Mouse (Mus musculus): ENCODE measurements around the gene Atp11a. TPM values are rescaled to one million over a fixed set of nuclear protein-coding genes. Genes with fewer than 3 reads are reported as not detected.
A peak's percentile ranks its signal among the peaks of the same experiment; 100 is the strongest.

Gene Atp11a
- polyA plus RNA-seq, 1 experiment from 2014 or later = 1.0 TPM

DNA sequence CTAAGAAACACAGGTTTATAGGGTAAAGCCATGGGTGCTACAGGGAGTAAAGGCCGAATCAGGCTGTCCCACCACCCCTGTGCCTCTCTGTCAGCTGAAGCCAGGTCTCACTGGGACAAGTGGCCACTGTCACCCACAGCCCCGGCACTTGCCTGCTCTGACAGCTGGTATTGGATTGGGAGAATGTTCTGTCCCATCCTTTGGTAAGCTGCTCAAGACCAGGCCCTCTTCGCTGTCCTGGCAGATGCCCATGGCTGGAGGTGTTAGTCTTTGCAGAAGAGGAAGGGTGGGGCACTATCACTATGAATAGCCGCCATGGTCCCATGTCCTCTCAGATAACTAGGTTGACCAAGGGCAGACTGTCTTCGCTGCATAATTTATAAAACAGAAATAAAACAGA is 76.8 kb downstream of the Atp11a start:
- Histone ChIP-seq H3K9ac (no peak overlapping the region), H3K4me3 (replicated peaks) (no peak overlapping the region), H3K9me3 (replicated peaks) (no peaks in the 10 kb centered on the region), H3K4me1 (replicated peaks) (no peaks in the 10 kb centered on the region), H3K27ac (no peak overlapping the region), H3K27me3 (peaks cover 81% of the 10 kb centered on the region), H3K4me2 (no peak overlapping the region), H3K36me3 (no peaks in the 10 kb centered on the region)
- no peak for DNase-seq
- WGBS (ENCODE audit: insufficient replicate concordance) = 66% methylated on average over 5 of the region's 5 CpGs
- ATAC-seq (ENCODE audit: low read depth) = no peak

DNA sequence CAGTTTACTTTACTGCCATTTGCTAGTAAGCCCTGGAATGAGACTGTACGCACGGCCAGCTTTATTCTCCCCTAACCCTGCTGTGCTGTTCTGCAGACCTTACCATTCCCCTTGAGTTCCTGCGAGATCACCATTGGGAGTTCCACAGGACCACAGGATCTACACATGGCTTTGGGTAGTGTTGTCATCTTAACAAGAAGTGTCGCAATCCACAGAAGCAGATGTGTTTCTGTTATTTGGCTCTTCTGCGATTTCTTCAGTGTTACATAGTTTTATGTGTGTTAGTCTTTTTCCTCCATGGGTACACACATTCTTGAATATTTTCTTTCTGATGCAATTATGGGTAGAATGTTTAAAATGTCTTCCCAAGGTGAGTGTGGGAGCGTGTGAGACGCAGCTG is 84.0 kb downstream of the Atp11a start:
- Histone ChIP-seq H3K4me3 (replicated peaks) (no peak overlapping the region), H3K27ac (no peak overlapping the region), H3K36me3 (no peaks in the 10 kb centered on the region), H3K4me1 (replicated peaks) (no peaks in the 10 kb centered on the region), H3K9ac (no peak overlapping the region), H3K9me3 (replicated peaks) (no peaks in the 10 kb centered on the region), H3K4me2 (no peak overlapping the region), H3K27me3 (peaks cover 73% of the 10 kb centered on the region)
- ATAC-seq (ENCODE audit: low read depth) (no peak), DNase-seq (no peak)
- WGBS (ENCODE audit: insufficient replicate concordance) = 75% methylated on average over 7 of the region's 7 CpGs

DNA sequence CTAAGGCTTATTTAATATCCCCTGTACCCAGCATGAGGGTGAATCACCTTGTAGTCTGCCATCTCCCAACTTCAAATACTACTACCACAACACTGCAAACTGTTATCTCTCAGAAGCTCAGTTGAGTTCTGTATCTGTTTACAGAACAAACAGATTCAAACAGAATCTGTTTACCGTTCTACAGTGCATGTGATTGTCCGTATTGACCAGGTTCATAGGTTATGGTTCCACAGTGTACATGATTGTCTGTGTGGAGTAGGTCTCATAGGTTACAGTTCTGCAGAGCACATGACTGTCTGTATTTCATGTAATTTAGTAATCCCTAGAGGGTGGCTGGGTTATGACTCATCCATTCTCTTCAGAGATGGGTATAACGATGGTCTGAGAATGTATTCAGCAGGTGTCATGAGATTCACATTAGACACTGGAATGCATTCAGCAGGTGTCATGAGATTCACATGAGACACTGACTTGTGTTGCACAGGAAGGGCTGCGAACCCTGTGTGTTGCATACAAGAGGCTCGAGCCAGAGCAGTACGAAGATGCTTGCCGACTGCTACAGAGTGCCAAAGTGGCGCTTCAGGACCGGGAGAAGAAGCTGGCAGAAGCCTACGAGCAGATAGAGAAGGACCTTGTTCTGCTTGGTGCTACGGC is 85.7 kb downstream of the Atp11a start:
- Histone ChIP-seq H3K27ac (no peak overlapping the region), H3K9me3 (replicated peaks) (no peaks in the 10 kb centered on the region), H3K4me2 (no peak overlapping the region), H3K36me3 (no peaks in the 10 kb centered on the region), H3K27me3 (peaks cover 75% of the 10 kb centered on the region), H3K9ac (no peak overlapping the region), H3K4me1 (replicated peaks) (no peaks in the 10 kb centered on the region), H3K4me3 (replicated peaks) (no peak overlapping the region)
- 73% methylated on average over 11 of the region's 11 CpGs for WGBS (ENCODE audit: insufficient replicate concordance)
- ATAC-seq (ENCODE audit: low read depth) (peak; percentile 54; the same call in 1 of the 2 replicates), DNase-seq (no peak)

DNA sequence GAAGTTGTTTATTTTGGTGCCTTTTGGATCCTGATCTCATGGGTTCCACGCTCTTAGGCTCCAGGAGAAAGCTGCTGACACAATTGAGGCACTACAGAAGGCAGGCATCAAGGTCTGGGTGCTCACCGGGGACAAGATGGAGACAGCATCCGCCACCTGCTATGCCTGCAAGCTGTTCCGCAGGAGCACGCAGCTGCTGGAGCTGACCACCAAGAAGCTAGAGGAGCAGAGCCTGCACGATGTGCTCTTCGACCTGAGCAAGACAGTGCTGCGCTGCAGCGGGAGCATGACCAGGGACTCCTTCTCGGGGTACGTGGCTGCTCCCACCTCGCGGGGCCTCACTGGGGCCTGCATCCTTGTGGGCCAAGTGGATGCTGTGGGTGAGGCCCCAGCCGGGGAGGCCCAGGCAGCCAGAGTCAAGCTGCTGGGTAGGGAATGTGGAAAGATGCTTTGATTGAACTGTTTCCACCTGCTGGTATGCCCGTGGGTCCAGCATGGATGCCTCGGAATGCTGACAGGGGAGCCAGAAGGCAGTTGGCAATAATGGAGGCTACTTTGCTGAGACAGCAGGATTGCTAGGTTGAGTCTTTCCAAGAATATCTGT is 87.6 kb downstream of the Atp11a start:
- Histone ChIP-seq H3K4me2 (no peak overlapping the region), H3K27ac (no peak overlapping the region), H3K9ac (no peak overlapping the region), H3K4me3 (replicated peaks) (no peak overlapping the region), H3K4me1 (replicated peaks) (no peaks in the 10 kb centered on the region), H3K27me3 (peaks cover 76% of the 10 kb centered on the region), H3K9me3 (replicated peaks) (no peaks in the 10 kb centered on the region), H3K36me3 (0 out of 2 replicates have a peak, but pooled peaks cover 4% of the 10 kb centered on the region)
- ATAC-seq (ENCODE audit: low read depth) (no peak), DNase-seq (no peak)
- WGBS (ENCODE audit: insufficient replicate concordance) = 82% methylated on average over 16 of the region's 16 CpGs

DNA sequence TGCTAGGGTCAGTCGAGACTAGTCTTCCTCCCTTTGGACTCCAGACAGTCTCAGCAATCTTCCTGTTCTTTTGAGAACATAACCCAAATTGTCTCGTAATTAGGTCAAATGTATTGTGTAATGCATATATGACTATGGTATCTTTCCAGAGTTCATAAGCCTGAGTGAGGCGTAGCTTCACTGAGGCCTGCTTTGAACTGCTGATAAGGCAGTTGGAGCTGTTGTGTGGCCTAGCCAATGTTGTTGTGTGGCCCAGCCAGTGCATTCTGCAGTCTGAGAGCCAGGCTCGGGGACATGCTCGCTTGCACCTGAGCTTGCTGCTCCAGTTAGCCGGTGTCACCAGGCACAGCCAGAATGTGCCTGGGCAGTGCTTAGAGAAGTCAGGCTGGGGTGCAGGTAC is 89.6 kb downstream of the Atp11a start:
- Histone ChIP-seq H3K36me3 (0 out of 2 replicates have a peak, but pooled peaks cover 4% of the 10 kb centered on the region), H3K4me1 (replicated peaks) (no peaks in the 10 kb centered on the region), H3K4me2 (no peak overlapping the region), H3K27me3 (peaks cover 74% of the 10 kb centered on the region), H3K27ac (no peak overlapping the region), H3K4me3 (replicated peaks) (no peak overlapping the region), H3K9me3 (replicated peaks) (no peaks in the 10 kb centered on the region), H3K9ac (no peak overlapping the region)
- DNase-seq = no peak
- no peak for ATAC-seq (ENCODE audit: low read depth)
- 71% methylated on average over 6 of the region's 6 CpGs for WGBS (ENCODE audit: insufficient replicate concordance)

DNA sequence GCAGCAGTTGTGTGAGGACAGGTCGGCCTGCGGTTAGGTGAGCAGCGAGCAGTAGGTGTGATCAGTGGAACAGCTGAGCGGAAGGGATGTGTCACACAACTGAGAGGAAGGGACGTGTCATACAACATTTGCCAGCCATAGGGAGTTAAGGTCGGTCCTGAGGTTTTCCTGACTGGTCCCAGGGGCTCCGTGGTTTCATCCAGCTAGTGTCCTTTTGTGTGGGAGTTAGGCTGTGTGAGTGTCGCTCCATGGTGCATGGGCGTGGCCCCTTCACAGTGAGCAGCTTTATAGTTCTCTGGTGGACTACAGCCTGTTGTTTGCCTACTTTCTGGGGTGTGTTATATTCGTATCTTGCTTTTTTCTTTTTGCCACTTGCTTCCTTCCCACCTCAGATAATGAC is 94.4 kb downstream of the Atp11a start:
- Histone ChIP-seq H3K9ac (no peak overlapping the region), H3K4me3 (replicated peaks) (no peak overlapping the region), H3K4me2 (no peak overlapping the region), H3K27me3 (peaks cover 77% of the 10 kb centered on the region), H3K36me3 (0 out of 2 replicates have a peak, but pooled peaks cover 4% of the 10 kb centered on the region), H3K27ac (no peak overlapping the region), H3K9me3 (replicated peaks) (no peaks in the 10 kb centered on the region), H3K4me1 (replicated peaks) (no peaks in the 10 kb centered on the region)
- DNase-seq (no peak), ATAC-seq (ENCODE audit: low read depth) (no peak)
- WGBS (ENCODE audit: insufficient replicate concordance) = 74% methylated on average over 10 of the region's 10 CpGs

DNA sequence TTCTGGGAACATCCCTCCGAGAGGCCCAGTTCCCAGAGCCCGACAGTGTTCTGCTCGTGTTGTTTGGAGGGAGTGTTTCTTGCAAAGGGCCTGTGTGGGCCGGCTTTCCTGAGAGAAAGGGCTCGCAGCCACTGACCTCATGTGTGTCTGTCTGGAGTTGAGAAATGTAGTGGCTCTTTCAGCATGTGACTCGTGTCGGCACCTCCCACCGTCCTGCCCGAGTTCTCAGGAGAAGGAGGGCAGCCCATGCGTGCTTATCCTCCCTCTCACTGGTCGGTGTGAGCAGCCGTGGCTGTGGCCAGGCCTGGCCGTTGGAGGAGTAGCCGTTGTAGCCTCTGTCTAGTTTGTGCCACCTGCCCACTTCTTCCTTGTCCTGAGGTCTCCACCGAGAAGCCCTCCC is 99.2 kb downstream of the Atp11a start:
- no peak overlapping the region for H3K4me3 ChIP-seq (replicated peaks)
- DNase-seq = no peak
- no peak overlapping the region for H3K9ac ChIP-seq
- H3K9me3 ChIP-seq (replicated peaks) = no peaks in the 10 kb centered on the region
- WGBS (ENCODE audit: insufficient replicate concordance) = 65% methylated on average over 15 of the region's 15 CpGs
- H3K4me2 ChIP-seq = no peak overlapping the region
- no peak for ATAC-seq (ENCODE audit: low read depth)
- H3K27me3 ChIP-seq = peaks cover 80% of the 10 kb centered on the region
- no peak overlapping the region for H3K27ac ChIP-seq
- no peaks in the 10 kb centered on the region for H3K36me3 ChIP-seq
- no peaks in the 10 kb centered on the region for H3K4me1 ChIP-seq (replicated peaks)

DNA sequence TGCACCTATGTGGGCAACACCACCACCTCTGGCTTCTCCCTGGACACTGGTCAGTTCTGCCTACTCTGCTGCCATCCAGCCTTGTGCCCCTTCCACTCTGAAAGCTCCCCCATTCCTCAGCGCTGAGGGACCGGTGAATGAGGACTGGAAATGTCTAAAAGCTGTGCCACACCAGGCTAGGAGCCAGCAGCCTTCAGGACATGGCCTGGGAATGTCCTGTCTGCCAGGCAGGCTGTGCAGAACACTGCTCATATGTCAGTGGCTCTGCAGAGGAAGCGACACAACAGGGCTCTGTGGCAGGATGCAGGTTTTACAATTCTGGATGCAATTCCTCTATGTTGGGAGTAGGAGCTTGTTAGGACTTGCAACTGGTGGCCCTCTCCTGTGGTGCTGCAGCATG is 106.2 kb downstream of the Atp11a start:
- Histone ChIP-seq H3K27me3 (peaks cover 85% of the 10 kb centered on the region), H3K4me3 (replicated peaks) (no peak overlapping the region), H3K9me3 (replicated peaks) (no peaks in the 10 kb centered on the region), H3K27ac (no peak overlapping the region), H3K9ac (no peak overlapping the region), H3K4me1 (replicated peaks) (no peaks in the 10 kb centered on the region), H3K36me3 (no peaks in the 10 kb centered on the region), H3K4me2 (no peak overlapping the region)
- no peak for DNase-seq
- ATAC-seq (ENCODE audit: low read depth) = no peak
- 81% methylated on average over 3 of the region's 3 CpGs for WGBS (ENCODE audit: insufficient replicate concordance)

DNA sequence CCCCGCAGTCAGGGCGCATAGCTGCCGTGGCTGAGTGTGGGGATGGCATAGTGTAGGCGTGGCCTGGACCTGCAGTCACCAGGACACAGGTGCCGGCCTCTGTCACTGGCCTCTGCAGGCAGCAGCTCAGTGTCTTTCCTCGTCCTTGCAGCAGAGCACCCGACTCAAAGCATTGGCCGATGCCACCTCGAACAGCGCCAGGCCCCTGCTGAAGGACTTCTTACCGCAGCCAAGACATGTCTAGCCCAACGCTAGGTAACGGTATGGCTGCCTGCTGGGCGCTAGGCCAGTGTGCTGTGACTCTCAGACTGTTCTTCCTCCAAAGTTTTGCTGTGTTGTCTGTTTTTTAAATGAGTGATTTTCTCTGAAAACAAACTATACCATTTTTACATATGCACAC is 106.8 kb downstream of the Atp11a start:
- Histone ChIP-seq H3K9me3 (replicated peaks) (no peaks in the 10 kb centered on the region), H3K27ac (no peak overlapping the region), H3K36me3 (no peaks in the 10 kb centered on the region), H3K9ac (no peak overlapping the region), H3K27me3 (peaks cover 81% of the 10 kb centered on the region), H3K4me3 (replicated peaks) (no peak overlapping the region), H3K4me2 (no peak overlapping the region), H3K4me1 (replicated peaks) (no peaks in the 10 kb centered on the region)
- no peak for ATAC-seq (ENCODE audit: low read depth)
- 74% methylated on average over 14 of the region's 14 CpGs for WGBS (ENCODE audit: insufficient replicate concordance)
- no peak for DNase-seq

DNA sequence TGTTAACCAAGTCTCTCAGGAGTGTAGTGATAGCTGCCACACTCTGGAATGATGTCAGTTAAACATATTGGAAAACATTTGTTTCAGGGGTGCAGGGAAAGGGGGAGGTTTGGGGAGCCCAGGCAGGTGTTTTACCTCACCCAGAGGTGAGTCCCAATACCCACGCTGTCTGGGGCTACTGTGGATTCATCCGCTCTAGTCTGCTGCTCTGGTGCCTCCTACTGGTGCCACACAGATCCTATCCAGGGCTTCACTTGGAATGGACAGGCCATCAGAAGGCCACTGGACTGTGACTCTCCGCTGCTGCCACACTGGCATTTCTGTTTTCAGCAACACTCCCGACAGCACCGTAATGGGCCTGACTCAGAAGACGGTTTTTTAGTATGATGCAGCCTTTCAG is 109.0 kb downstream of the Atp11a start:
- Histone ChIP-seq H3K4me3 (replicated peaks) (no peak overlapping the region), H3K36me3 (no peaks in the 10 kb centered on the region), H3K9ac (no peak overlapping the region), H3K4me1 (replicated peaks) (no peaks in the 10 kb centered on the region), H3K4me2 (no peak overlapping the region), H3K9me3 (replicated peaks) (no peaks in the 10 kb centered on the region), H3K27me3 (peaks cover 85% of the 10 kb centered on the region), H3K27ac (no peak overlapping the region)
- no peak for ATAC-seq (ENCODE audit: low read depth)
- 77% methylated on average over 6 of the region's 6 CpGs for WGBS (ENCODE audit: insufficient replicate concordance)
- no peak for DNase-seq

DNA sequence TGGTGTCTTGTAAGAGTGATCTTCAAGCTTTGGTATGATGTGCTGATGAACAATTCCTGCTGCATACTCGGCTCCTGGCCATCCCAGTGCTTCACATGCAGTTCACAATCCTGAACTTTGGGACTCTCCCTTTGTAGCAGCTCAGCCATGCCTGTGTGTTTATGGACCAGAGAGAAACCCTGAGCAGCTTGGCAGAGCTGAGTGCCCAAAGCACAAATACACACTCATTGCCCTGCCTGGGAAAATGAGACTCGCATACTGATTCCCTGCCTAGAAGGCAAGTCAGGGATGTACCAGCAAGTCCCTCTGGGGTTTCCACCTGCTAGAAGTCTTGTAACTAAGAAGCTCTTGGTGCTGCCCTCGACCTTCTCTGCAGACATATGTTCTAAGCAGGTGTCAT is 112.8 kb downstream of the Atp11a start:
- no peak overlapping the region for H3K9ac ChIP-seq
- no peaks in the 10 kb centered on the region for H3K36me3 ChIP-seq
- H3K4me1 ChIP-seq (replicated peaks) = peaks cover 13% of the 10 kb centered on the region
- no peak overlapping the region for H3K4me3 ChIP-seq (replicated peaks)
- WGBS (ENCODE audit: insufficient replicate concordance) = 49% methylated on average over 3 of the region's 3 CpGs
- no peaks in the 10 kb centered on the region for H3K9me3 ChIP-seq (replicated peaks)
- peaks cover 92% of the 10 kb centered on the region for H3K27me3 ChIP-seq
- no peak overlapping the region for H3K27ac ChIP-seq
- no peak overlapping the region for H3K4me2 ChIP-seq
- ATAC-seq (ENCODE audit: low read depth) (no peak), DNase-seq (no peak)

DNA sequence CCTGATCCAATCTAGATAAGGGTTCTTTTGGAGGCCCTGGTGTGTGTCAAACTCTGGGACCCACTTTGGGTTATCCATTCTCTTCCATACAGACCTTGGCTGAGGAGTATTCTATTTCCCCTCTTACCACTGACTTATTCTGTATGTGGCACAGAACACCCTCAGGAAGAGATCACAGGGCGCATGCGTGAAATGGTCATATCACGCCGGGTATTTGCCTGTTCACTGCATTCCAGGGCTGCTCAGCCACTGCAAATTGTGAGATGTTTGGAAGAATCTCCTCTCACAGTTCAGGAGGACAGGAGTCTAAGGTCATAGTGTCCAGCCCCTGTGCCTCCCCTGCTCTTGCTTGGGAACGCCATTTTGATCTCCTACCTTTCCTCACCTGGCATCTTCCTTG is 113.8 kb downstream of the Atp11a start:
- H3K27me3 ChIP-seq = peaks cover 92% of the 10 kb centered on the region
- H3K4me1 ChIP-seq (replicated peaks) = peaks cover 13% of the 10 kb centered on the region
- no peak overlapping the region for H3K4me3 ChIP-seq (replicated peaks)
- H3K9ac ChIP-seq = no peak overlapping the region
- WGBS (ENCODE audit: insufficient replicate concordance) = 74% methylated on average over 5 of the region's 5 CpGs
- no peak for DNase-seq
- no peak overlapping the region for H3K27ac ChIP-seq
- H3K9me3 ChIP-seq (replicated peaks) = no peaks in the 10 kb centered on the region
- no peaks in the 10 kb centered on the region for H3K36me3 ChIP-seq
- no peak overlapping the region for H3K4me2 ChIP-seq
- ATAC-seq (ENCODE audit: low read depth) = no peak

All from liver, embryonic 13.5 days (tissue).